Mouse (Mus musculus): ENCODE measurements at regions not wholly inside any gene's neighbourhood (a gene's known extent, or its start where the extent isn't known, plus 50 kb on each side); places are given as distances from the start of the nearest gene placed in this dataset.
"Not testable (repeated sequence)": the region's sequence is repeated elsewhere in the genome, so short reads cannot be mapped to it uniquely, and the experiment has no call there.

- intact Hi-C loops (cut with DNase I), result not testable (repeated sequence)
- peak in 1 of 2 experiments; percentile 87 for DNase-seq (ENCODE audit: low spot score in 2 of 2)
Measured at GRCm38 (mm10) chrX:50605517-50605916, 177.2 kb upstream of the Olfr1324 start.

GRCm38 (mm10) chrX:50604995-50605394 is 176.7 kb upstream of the Olfr1324 start:
- intact Hi-C loops (cut with DNase I), result not testable (repeated sequence)

GRCm38 (mm10) chrX:50602881-50603280 is 174.6 kb upstream of the Olfr1324 start:
- peak in 1 of 2 experiments; percentile 96 for DNase-seq (ENCODE audit: low spot score in 2 of 2)
- intact Hi-C loops (cut with DNase I), result not testable (repeated sequence)

More at GRCm38 (mm10) chrX:50604995-50605394, 176.7 kb upstream of the Olfr1324 start:
- peak in 1 of 2 experiments; percentile 74 for DNase-seq (ENCODE audit: low spot score in 2 of 2)

GRCm38 (mm10) chrX:50602461-50602875 is 174.2 kb upstream of the Olfr1324 start:
- intact Hi-C loops (cut with DNase I), result not testable (repeated sequence)
- DNase-seq (ENCODE audit: low spot score in 2 of 2), result peak in 1 of 2 experiments; percentile 70

- DNase-seq (ENCODE audit: low spot score in 2 of 2), result peak in 1 of 2 experiments; percentile 92
- intact Hi-C loops (cut with DNase I), result loop anchor here (1.0 kb wide), 1 partner anchor 11 kb away; no protein-coding TSS in a partner anchor
Measured at GRCm38 (mm10) chrX:50600262-50600661, 172.0 kb upstream of the Olfr1324 start.

- intact Hi-C loops (cut with DNase I), result loop anchor here (1.0 kb wide), 1 partner anchor 12 kb away; no protein-coding TSS in a partner anchor
- peak in 1 of 2 experiments; percentile 79 for DNase-seq (ENCODE audit: low spot score in 2 of 2)
Measured at GRCm38 (mm10) chrX:50599780-50600179, 171.5 kb upstream of the Olfr1324 start.

GRCm38 (mm10) chrX:50597626-50598025 is 169.3 kb upstream of the Olfr1324 start:
- intact Hi-C loops (cut with DNase I); DNase-seq (ENCODE audit: low spot score in 2 of 2): not testable (repeated sequence)

- intact Hi-C loops (cut with DNase I), result no loop called here
- peak in 1 of 2 experiments; percentile 74 for DNase-seq (ENCODE audit: low spot score in 2 of 2)
Measured at GRCm38 (mm10) chrX:50597105-50597504, 168.8 kb upstream of the Olfr1324 start.

GRCm38 (mm10) chrX:50594976-50595375 is 166.7 kb upstream of the Olfr1324 start:
- DNase-seq (ENCODE audit: low spot score in 2 of 2); intact Hi-C loops (cut with DNase I): not testable (repeated sequence)

- intact Hi-C loops (cut with DNase I), result no loop called here
- DNase-seq (ENCODE audit: low spot score in 2 of 2), result peak in 1 of 2 experiments; percentile 44
Measured at GRCm38 (mm10) chrX:50591477-50591876, 163.2 kb upstream of the Olfr1324 start.

- DNase-seq (ENCODE audit: low spot score in 2 of 2), result peak in 1 of 2 experiments; percentile 74
- intact Hi-C loops (cut with DNase I), result no loop called here
Measured at GRCm38 (mm10) chrX:50590673-50591341, 162.5 kb upstream of the Olfr1324 start.

- intact Hi-C loops (cut with DNase I), result no loop called here
- DNase-seq (ENCODE audit: low spot score in 2 of 2), result no peak
Measured at GRCm38 (mm10) chrX:50588892-50589291, 160.6 kb upstream of the Olfr1324 start.

- intact Hi-C loops (cut with DNase I), result no loop called here
- peak in 1 of 2 experiments; percentile 60 for DNase-seq (ENCODE audit: low spot score in 2 of 2)
Measured at GRCm38 (mm10) chrX:50583741-50584580, 155.7 kb upstream of the Olfr1324 start.

GRCm38 (mm10) chrX:50580200-50580599 is 151.9 kb upstream of the Olfr1324 start:
- intact Hi-C loops (cut with DNase I), result no loop called here
- peak in 1 of 2 experiments; percentile 75 for DNase-seq (ENCODE audit: low spot score in 2 of 2)

- DNase-seq (ENCODE audit: low spot score in 2 of 2), result peak; percentile 22 to 80
- intact Hi-C loops (cut with DNase I), result no loop called here
Measured at GRCm38 (mm10) chrX:50576824-50577223, 148.5 kb upstream of the Olfr1324 start.

GRCm38 (mm10) chrX:50572191-50573095 is 144.1 kb upstream of the Olfr1324 start:
- intact Hi-C loops (cut with DNase I), result loop anchor here (5.0 kb wide), 1 partner anchor 40 kb away; no protein-coding TSS in a partner anchor
- DNase-seq (ENCODE audit: low spot score in 2 of 2), result peak in 1 of 2 experiments; percentile 86

GRCm38 (mm10) chrX:50569087-50569486 is 140.8 kb upstream of the Olfr1324 start:
- peak in 1 of 2 experiments; percentile 67 for DNase-seq (ENCODE audit: low spot score in 2 of 2)
- intact Hi-C loops (cut with DNase I), result no loop called here

GRCm38 (mm10) chrX:50566345-50566744 is 138.0 kb upstream of the Olfr1324 start:
- peak in 1 of 2 experiments; percentile 79 for DNase-seq (ENCODE audit: low spot score in 2 of 2)
- intact Hi-C loops (cut with DNase I), result no loop called here

GRCm38 (mm10) chrX:50565031-50565430 is 136.7 kb upstream of the Olfr1324 start:
- intact Hi-C loops (cut with DNase I); DNase-seq (ENCODE audit: low spot score in 2 of 2): not testable (repeated sequence)

Data from left cerebral cortex, postnatal 25 days (tissue).